Mouse (Mus musculus) heart, postnatal 0 days (tissue): ENCODE measurements around the gene Med9. TPM values are rescaled to one million over a fixed set of nuclear protein-coding genes. Genes with fewer than 3 reads are reported as not detected.

ENCODE experiments used
- ATAC-seq: fragments of 200-750 bp; cut with Nextera tagmentation; 2 replicates; pipeline ENCODE4 v1.8.0; 2017; ENCODE audit warnings: low read depth, moderate number of reproducible peaks, moderate library complexity; ENCODE audit not compliant: insufficient read depth
- DNase-seq: peaks from one replicate; pipeline ENCODE4 v3.0.0-alpha.2; 2016; ENCODE audit warnings: low spot score
- H3K27ac ChIP-seq: fragments of 300-500 bp; sonication (generic); 2 replicates; pipeline ENCODE4 v1.5.1; 2014; ENCODE audit warnings: low read depth, mild to moderate bottlenecking
- H3K27me3 ChIP-seq: fragments of 300-500 bp; sonication (generic); 2 replicates; pipeline ENCODE4 v1.6.1; 2014; ENCODE audit warnings: low read length, mixed read lengths; ENCODE audit not compliant: control insufficient read depth, insufficient read depth
- H3K36me3 ChIP-seq: fragments of 300-500 bp; sonication (generic); replicated peaks from 2 replicates; pipeline ENCODE4 v1.6.1; 2014; ENCODE audit warnings: low read length, mixed read lengths; ENCODE audit not compliant: control insufficient read depth, insufficient read depth
- H3K4me1 ChIP-seq: fragments of 300-500 bp; sonication (generic); 2 replicates; pipeline ENCODE4 v1.6.1; 2014; ENCODE audit warnings: antibody characterized with exemption; ENCODE audit not compliant: control insufficient read depth, insufficient read depth
- H3K4me2 ChIP-seq: fragments of 300-500 bp; sonication (generic); 2 replicates; pipeline ENCODE4 v1.6.1; 2014; ENCODE audit warnings: low read depth, mild to moderate bottlenecking, low read length, moderate library complexity
- H3K4me3 ChIP-seq: fragments of 300-500 bp; sonication (generic); 2 replicates; pipeline ENCODE4 v1.5.1; 2014; ENCODE audit warnings: low read depth, low read length
- H3K9ac ChIP-seq: fragments of 300-500 bp; sonication (generic); replicated peaks from 2 replicates; pipeline ENCODE4 v1.6.1; 2014; ENCODE audit warnings: low read depth, low read length, mixed read lengths
- H3K9me3 ChIP-seq: fragments of 300-500 bp; sonication (generic); replicated peaks from 2 replicates; pipeline ENCODE4 v1.6.1; 2016; ENCODE audit warnings: low read length; ENCODE audit not compliant: control insufficient read depth
- CTCF ChIP-seq: IDR thresholded peaks from 2 replicates; pipeline ENCODE4 v1.5.1; 2016; ENCODE audit warnings: antibody characterized with exemption, control low read depth, low read depth
- EP300 ChIP-seq: IDR thresholded peaks from 2 replicates; pipeline ENCODE4 v1.6.1; 2016; ENCODE audit warnings: antibody characterized with exemption, low read depth
- WGBS: fragments of 180-500 bp; shearing (Covaris S2); extraction: QIAGEN DNeasy Blood & Tissue Kit; methylation state at CpG from one replicate; pipeline ENCODE4 v1.1.7; 2014; 5-methylcytosine and 5-hydroxymethylcytosine counted together
- polyA plus RNA-seq: library from polyadenylated mRNA; unstranded; fragments of >200 nt; fragmentation: Nextera tagmentation; extraction: Ambion mirVana; gene quantifications from 2 replicates; pipeline ENCODE4 v1.2.1, GENCODE M21; 2015
- total RNA-seq: library from RNA; depleted of rRNA; stranded (reverse); fragments of >200 nt; gene quantifications from 2 replicates; pipeline ENCODE4 v1.2.3, GENCODE M21; 2014; ENCODE audit warnings: low replicate concordance

The Med9 gene
- total and polyA plus RNA-seq, 2 experiments from 2014 or later, result 33.0 to 40.8 TPM

- 2% methylated on average over 16 of the region's 16 CpGs for WGBS
- H3K4me3 ChIP-seq, result peak overlapping the region; percentile 82
- ATAC-seq (0 out of 2 replicates have a peak, but pooled peaks have one; percentile 46), DNase-seq (no peak)
- TF ChIP-seq CTCF (no peak), EP300 (no peak)
- H3K4me2 ChIP-seq, result peak overlapping the region; percentile 85
- H3K9ac ChIP-seq, result peak overlapping the region; percentile 85
- peak overlapping the region; percentile 74 for H3K27ac ChIP-seq
- H3K27me3 ChIP-seq, result no peaks in the 10 kb centered on the region
- no peaks in the 10 kb centered on the region for H3K9me3 ChIP-seq
- H3K36me3 ChIP-seq, result peaks cover 7% of the 10 kb centered on the region; the same call in 1 of the 2 replicates
- H3K4me1 ChIP-seq, result peaks cover 13% of the 10 kb centered on the region; the same call in 1 of the 2 replicates
These were observed 378 bp downstream of the Med9 start for GRCm38 (mm10) chr11:59948401-59948767.

GRCm38 (mm10) chr11:59952892-59953291 lies 4.9 kb downstream of the Med9 start:
- no peaks in the 10 kb centered on the region for H3K9me3 ChIP-seq
- WGBS, result 76% methylated on average over 14 of the region's 14 CpGs
- H3K4me3 ChIP-seq, result no peak overlapping the region
- H3K4me2 ChIP-seq, result no peak overlapping the region
- peaks cover 5% of the 10 kb centered on the region; the same call in 1 of the 2 replicates for H3K4me1 ChIP-seq
- H3K36me3 ChIP-seq, result peaks cover 18% of the 10 kb centered on the region
- TF ChIP-seq CTCF (no peak), EP300 (no peak)
- no peak for ATAC-seq
- no peaks in the 10 kb centered on the region for H3K27me3 ChIP-seq
- DNase-seq, result no peak
- H3K27ac ChIP-seq, result no peak overlapping the region
- H3K9ac ChIP-seq, result no peak overlapping the region

- Histone ChIP-seq H3K4me1 (peaks cover 28% of the 10 kb centered on the region), H3K4me2 (no peak overlapping the region), H3K36me3 (peaks cover 15% of the 10 kb centered on the region), H3K27me3 (no peaks in the 10 kb centered on the region), H3K27ac (no peak overlapping the region), H3K9ac (no peak overlapping the region), H3K4me3 (no peak overlapping the region), H3K9me3 (no peaks in the 10 kb centered on the region)
- 75% methylated on average over 6 of the region's 6 CpGs for WGBS
- TF ChIP-seq CTCF (no peak), EP300 (no peak)
- ATAC-seq, result no peak
- no peak for DNase-seq
These were observed 8.7 kb downstream of the Med9 start for GRCm38 (mm10) chr11:59956749-59957148.

GRCm38 (mm10) chr11:59959453-59959852 lies 11.4 kb downstream of the Med9 start:
- no peak overlapping the region for H3K4me3 ChIP-seq
- ATAC-seq (no peak), DNase-seq (no peak)
- peak overlapping the region; percentile 83 for H3K27ac ChIP-seq
- TF ChIP-seq CTCF, result no peak
- TF ChIP-seq EP300, result no peak
- WGBS, result 42% methylated on average over 4 of the region's 4 CpGs
- H3K36me3 ChIP-seq, result peaks cover 16% of the 10 kb centered on the region
- H3K9me3 ChIP-seq, result no peaks in the 10 kb centered on the region
- H3K9ac ChIP-seq, result no peak overlapping the region
- H3K4me2 ChIP-seq, result no peak overlapping the region
- H3K4me1 ChIP-seq, result peaks cover 52% of the 10 kb centered on the region
- no peaks in the 10 kb centered on the region for H3K27me3 ChIP-seq

GRCm38 (mm10) chr11:59960476-59961337 lies 12.7 kb downstream of the Med9 start:
- whole genome bisulfite sequencing, result 33% methylated on average over 20 of the region's 20 CpGs
- Histone ChIP-seq H3K9me3 (no peaks in the 10 kb centered on the region), H3K4me1 (peaks cover 54% of the 10 kb centered on the region), H3K27ac (peak overlapping the region; percentile 83), H3K27me3 (no peaks in the 10 kb centered on the region), H3K36me3 (peaks cover 13% of the 10 kb centered on the region), H3K4me3 (no peak overlapping the region), H3K4me2 (0 out of 2 replicates have a peak overlapping the region, but pooled peaks have one; percentile 7), H3K9ac (no peak overlapping the region)
- peak; percentile 14; the same call in 1 of the 2 replicates for TF ChIP-seq EP300
- no peak for TF ChIP-seq CTCF
- ATAC-seq (peak; percentile 22), DNase-seq (peak; percentile 18)
